Mouse (Mus musculus): ENCODE measurements around the gene Stx6.

DNA sequence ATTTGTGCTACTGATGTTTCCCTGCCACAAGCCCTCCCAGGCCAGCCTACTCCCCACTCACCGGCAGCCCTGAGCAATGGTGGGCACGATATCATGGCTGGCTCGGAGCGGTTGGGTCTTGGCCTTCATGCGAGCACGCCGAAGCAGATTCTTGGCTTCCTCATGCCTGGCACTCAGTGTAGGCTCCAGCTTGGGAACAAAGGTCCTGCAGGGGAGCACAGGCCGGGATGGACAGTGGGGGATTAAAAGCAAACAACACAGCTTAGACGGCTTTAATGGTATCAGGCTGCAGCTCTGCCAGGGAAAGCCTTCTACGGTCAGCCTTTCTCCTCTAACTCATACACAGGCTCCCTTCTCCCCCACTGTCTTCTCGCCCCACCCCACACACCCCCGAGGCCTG lies 73.9 kb downstream of the Stx6 start:
- TF ChIP-seq POLR2A (IDR thresholded peaks at IDR 0.05; ENCODE audit: control insufficient read depth, low read depth, low read length) (no peak), CTCF (IDR thresholded peaks at IDR 0.05; ENCODE audit: control insufficient read depth, insufficient read depth, insufficient replicate concordance, low read depth, low read length) (no peak)
